Mouse (Mus musculus): ENCODE results near the gene Agpat3. TPM values are rescaled to one million over a fixed set of nuclear protein-coding genes. Genes with fewer than 3 reads are reported as not detected.
A peak's percentile ranks its signal among the peaks of the same experiment; 100 is the strongest.

Agpat3 gene
- polyA plus RNA-seq, 1 experiment from 2014 or later = 99.7 TPM

- WGBS = 50% methylated on average over 8 of the region's 8 CpGs
- Histone ChIP-seq H3K9ac (no peak overlapping the region), H3K9me3 (replicated peaks) (no peaks in the 10 kb centered on the region), H3K27me3 (no peaks in the 10 kb centered on the region), H3K4me2 (replicated peaks) (no peak overlapping the region), H3K4me1 (no peaks in the 10 kb centered on the region), H3K4me3 (replicated peaks) (no peak overlapping the region), H3K36me3 (peaks cover 79% of the 10 kb centered on the region), H3K27ac (replicated peaks) (no peak overlapping the region)
- ATAC-seq (ENCODE audit: insufficient number of reproducible peaks, low FRiP score, low TSS enrichment, low read depth) = no peak
Observed at GRCm38 (mm10) chr10:78279210-78279609, 73.1 kb downstream of the Agpat3 start.

- WGBS = 76% methylated on average over 3 of the region's 3 CpGs
- no peaks in the 10 kb centered on the region for H3K4me1 ChIP-seq
- H3K9me3 ChIP-seq (replicated peaks) = no peaks in the 10 kb centered on the region
- no peak overlapping the region for H3K9ac ChIP-seq
- no peak overlapping the region for H3K27ac ChIP-seq (replicated peaks)
- no peak overlapping the region for H3K4me3 ChIP-seq (replicated peaks)
- peaks cover 79% of the 10 kb centered on the region for H3K36me3 ChIP-seq
- ATAC-seq (ENCODE audit: insufficient number of reproducible peaks, low FRiP score, low TSS enrichment, low read depth) = no peak
- no peaks in the 10 kb centered on the region for H3K27me3 ChIP-seq
- no peak overlapping the region for H3K4me2 ChIP-seq (replicated peaks)
Observed at GRCm38 (mm10) chr10:78277835-78278234, 74.5 kb downstream of the Agpat3 start.

- H3K36me3 ChIP-seq = peaks cover 79% of the 10 kb centered on the region
Observed at GRCm38 (mm10) chr10:78276242-78276641, 76.0 kb downstream of the Agpat3 start.

GRCm38 (mm10) chr10:78272932-78273331, 79.4 kb downstream of the Agpat3 start:
- H3K9me3 ChIP-seq (replicated peaks) = no peaks in the 10 kb centered on the region
- H3K36me3 ChIP-seq = peaks cover 66% of the 10 kb centered on the region
- 35% methylated on average over 8 of the region's 9 CpGs for WGBS
- no peak overlapping the region for H3K4me3 ChIP-seq (replicated peaks)
- H3K27ac ChIP-seq (replicated peaks) = no peak overlapping the region
- H3K4me1 ChIP-seq = no peaks in the 10 kb centered on the region
- H3K9ac ChIP-seq = no peak overlapping the region
- ATAC-seq (ENCODE audit: insufficient number of reproducible peaks, low FRiP score, low TSS enrichment, low read depth) = no peak
- no peak overlapping the region for H3K4me2 ChIP-seq (replicated peaks)
- no peaks in the 10 kb centered on the region for H3K27me3 ChIP-seq

More at GRCm38 (mm10) chr10:78276242-78276641, 76.0 kb downstream of the Agpat3 start:
- Histone ChIP-seq H3K27ac (replicated peaks) (no peak overlapping the region), H3K9ac (no peak overlapping the region), H3K4me3 (replicated peaks) (no peak overlapping the region), H3K4me1 (no peaks in the 10 kb centered on the region), H3K27me3 (no peaks in the 10 kb centered on the region), H3K4me2 (replicated peaks) (no peak overlapping the region), H3K9me3 (replicated peaks) (no peaks in the 10 kb centered on the region)
- ATAC-seq (ENCODE audit: insufficient number of reproducible peaks, low FRiP score, low TSS enrichment, low read depth) = no peak
- 88% methylated on average over 4 of the region's 4 CpGs for WGBS

- ATAC-seq (ENCODE audit: insufficient number of reproducible peaks, low FRiP score, low TSS enrichment, low read depth) = no peak
- H3K4me3 ChIP-seq (replicated peaks) = no peak overlapping the region
- H3K9me3 ChIP-seq (replicated peaks) = no peaks in the 10 kb centered on the region
- H3K36me3 ChIP-seq = peaks cover 4% of the 10 kb centered on the region; the same call in 1 of the 2 replicates
- no peaks in the 10 kb centered on the region for H3K4me1 ChIP-seq
- 68% methylated on average over 3 of the region's 3 CpGs for WGBS
- no peak overlapping the region for H3K9ac ChIP-seq
- H3K27me3 ChIP-seq = no peaks in the 10 kb centered on the region
- H3K27ac ChIP-seq (replicated peaks) = no peak overlapping the region
- H3K4me2 ChIP-seq (replicated peaks) = no peak overlapping the region
Observed at GRCm38 (mm10) chr10:78265881-78266280, 86.4 kb downstream of the Agpat3 start.

- ATAC-seq (ENCODE audit: insufficient number of reproducible peaks, low FRiP score, low TSS enrichment, low read depth) = no peak
- no peaks in the 10 kb centered on the region for H3K27me3 ChIP-seq
- no peak overlapping the region for H3K4me3 ChIP-seq (replicated peaks)
- H3K27ac ChIP-seq (replicated peaks) = no peak overlapping the region
- no peaks in the 10 kb centered on the region for H3K9me3 ChIP-seq (replicated peaks)
- no peak overlapping the region for H3K9ac ChIP-seq
- peaks cover 8% of the 10 kb centered on the region; the same call in 1 of the 2 replicates for H3K4me1 ChIP-seq
- 67% methylated on average over 3 of the region's 3 CpGs for WGBS
- H3K36me3 ChIP-seq = no peaks in the 10 kb centered on the region
- H3K4me2 ChIP-seq (replicated peaks) = no peak overlapping the region
Observed at GRCm38 (mm10) chr10:78264735-78265134, 87.6 kb downstream of the Agpat3 start.

GRCm38 (mm10) chr10:78260916-78261650, 91.2 kb downstream of the Agpat3 start:
- WGBS = 61% methylated on average over 7 of the region's 7 CpGs
- peak; percentile 51; the same call in 1 of the 2 replicates for ATAC-seq (ENCODE audit: insufficient number of reproducible peaks, low FRiP score, low TSS enrichment, low read depth)
- H3K9me3 ChIP-seq (replicated peaks) = no peaks in the 10 kb centered on the region

GRCm38 (mm10) chr10:78260322-78260721, 92.0 kb downstream of the Agpat3 start:
- no peak for ATAC-seq (ENCODE audit: insufficient number of reproducible peaks, low FRiP score, low TSS enrichment, low read depth)
- H3K9ac ChIP-seq = no peak overlapping the region
- H3K36me3 ChIP-seq = no peaks in the 10 kb centered on the region
- no peak overlapping the region for H3K4me2 ChIP-seq (replicated peaks)
- peak overlapping the region; percentile 44; the same call in 1 of the 2 replicates for H3K27ac ChIP-seq (replicated peaks)
- 19% methylated on average over 5 of the region's 5 CpGs for WGBS
- peaks cover 8% of the 10 kb centered on the region; the same call in 1 of the 2 replicates for H3K4me1 ChIP-seq
- no peaks in the 10 kb centered on the region for H3K9me3 ChIP-seq (replicated peaks)
- no peak overlapping the region for H3K4me3 ChIP-seq (replicated peaks)
- no peaks in the 10 kb centered on the region for H3K27me3 ChIP-seq

More at GRCm38 (mm10) chr10:78260916-78261650, 91.2 kb downstream of the Agpat3 start:
- Histone ChIP-seq H3K4me2 (replicated peaks) (no peak overlapping the region), H3K4me3 (replicated peaks) (no peak overlapping the region), H3K36me3 (no peaks in the 10 kb centered on the region), H3K9ac (no peak overlapping the region), H3K27me3 (no peaks in the 10 kb centered on the region), H3K4me1 (peaks cover 8% of the 10 kb centered on the region; the same call in 1 of the 2 replicates), H3K27ac (replicated peaks) (no peak overlapping the region)

- Histone ChIP-seq H3K4me1 (peaks cover 8% of the 10 kb centered on the region; the same call in 1 of the 2 replicates), H3K4me2 (replicated peaks) (no peak overlapping the region), H3K27me3 (no peaks in the 10 kb centered on the region), H3K4me3 (replicated peaks) (no peak overlapping the region), H3K36me3 (no peaks in the 10 kb centered on the region), H3K27ac (replicated peaks) (peak overlapping the region; percentile 44; the same call in 1 of the 2 replicates), H3K9ac (no peak overlapping the region), H3K9me3 (replicated peaks) (no peaks in the 10 kb centered on the region)
- 36% methylated on average over 6 of the region's 6 CpGs for WGBS
- ATAC-seq (ENCODE audit: insufficient number of reproducible peaks, low FRiP score, low TSS enrichment, low read depth) = no peak
Observed at GRCm38 (mm10) chr10:78259702-78260101, 92.6 kb downstream of the Agpat3 start.

GRCm38 (mm10) chr10:78259230-78259629, 93.1 kb downstream of the Agpat3 start:
- no peak overlapping the region for H3K4me2 ChIP-seq (replicated peaks)
- ATAC-seq (ENCODE audit: insufficient number of reproducible peaks, low FRiP score, low TSS enrichment, low read depth) = no peak
- no peak overlapping the region for H3K4me3 ChIP-seq (replicated peaks)
- 68% methylated on average over 5 of the region's 5 CpGs for WGBS
- H3K4me1 ChIP-seq = peaks cover 8% of the 10 kb centered on the region; the same call in 1 of the 2 replicates
- no peaks in the 10 kb centered on the region for H3K36me3 ChIP-seq
- H3K27me3 ChIP-seq = no peaks in the 10 kb centered on the region
- H3K27ac ChIP-seq (replicated peaks) = no peak overlapping the region
- no peak overlapping the region for H3K9ac ChIP-seq
- no peaks in the 10 kb centered on the region for H3K9me3 ChIP-seq (replicated peaks)

GRCm38 (mm10) chr10:78258142-78258675, 94.1 kb downstream of the Agpat3 start:
- H3K27ac ChIP-seq (replicated peaks) = no peak overlapping the region
- 67% methylated on average over 6 of the region's 6 CpGs for WGBS
- H3K27me3 ChIP-seq = no peaks in the 10 kb centered on the region
- H3K36me3 ChIP-seq = no peaks in the 10 kb centered on the region
- no peak overlapping the region for H3K4me3 ChIP-seq (replicated peaks)
- ATAC-seq (ENCODE audit: insufficient number of reproducible peaks, low FRiP score, low TSS enrichment, low read depth) = no peak
- H3K4me2 ChIP-seq (replicated peaks) = no peak overlapping the region
- H3K4me1 ChIP-seq = peaks cover 8% of the 10 kb centered on the region; the same call in 1 of the 2 replicates
- no peak overlapping the region for H3K9ac ChIP-seq
- H3K9me3 ChIP-seq (replicated peaks) = no peaks in the 10 kb centered on the region
